Mouse (Mus musculus) neural tube, embryonic 15.5 days (tissue): ENCODE results near the gene Car10. TPM values are rescaled to one million over a fixed set of nuclear protein-coding genes. Genes with fewer than 3 reads are reported as not detected.

Source experiments
- ATAC-seq: fragments of 200-750 bp; cut with Nextera tagmentation; 2 replicates; pipeline ENCODE4 v1.8.0; 2017; ENCODE audit warnings: mild to moderate bottlenecking, moderate TSS enrichment, moderate library complexity; ENCODE audit not compliant: low FRiP score
- H3K27ac ChIP-seq: fragments of 300-500 bp; sonication (generic); replicated peaks from 2 replicates; pipeline ENCODE4 v1.5.1; 2015; ENCODE audit warnings: mild to moderate bottlenecking, inconsistent platforms
- H3K27me3 ChIP-seq: fragments of 300-500 bp; sonication (generic); replicated peaks from 2 replicates; pipeline ENCODE4 v1.6.1; 2015; ENCODE audit warnings: inconsistent platforms
- H3K36me3 ChIP-seq: fragments of 300-500 bp; sonication (generic); 2 replicates; pipeline ENCODE4 v1.6.1; 2015; ENCODE audit warnings: inconsistent platforms
- H3K4me1 ChIP-seq: fragments of 300-500 bp; sonication (generic); 2 replicates; pipeline ENCODE4 v1.6.1; 2015; ENCODE audit warnings: inconsistent platforms
- H3K4me2 ChIP-seq: fragments of 300-500 bp; sonication (generic); 2 replicates; pipeline ENCODE4 v1.6.1; 2015; ENCODE audit warnings: inconsistent platforms, mild to moderate bottlenecking, moderate library complexity
- H3K4me3 ChIP-seq: fragments of 300-500 bp; sonication (generic); replicated peaks from 2 replicates; pipeline ENCODE4 v1.5.1; 2015; ENCODE audit warnings: mild to moderate bottlenecking, inconsistent platforms
- H3K9ac ChIP-seq: fragments of 300-500 bp; sonication (generic); replicated peaks from 2 replicates; pipeline ENCODE4 v1.6.1; 2015; ENCODE audit warnings: mild to moderate bottlenecking, inconsistent platforms
- H3K9me3 ChIP-seq: fragments of 300-500 bp; sonication (generic); replicated peaks from 2 replicates; pipeline ENCODE4 v1.6.1; 2016; ENCODE audit warnings: inconsistent platforms
- whole genome bisulfite sequencing: fragments of 180-500 bp; shearing (Covaris S2); methylation state at CpG from one replicate; pipeline ENCODE4 v1.1.7; 2015; ENCODE audit warnings: mixed read lengths; 5-methylcytosine and 5-hydroxymethylcytosine counted together
- polyA plus RNA-seq: library from polyadenylated mRNA; unstranded; fragments of >200 nt; fragmentation: Nextera tagmentation; extraction: Ambion mirVana; gene quantifications from 2 replicates; pipeline ENCODE4 v1.2.1, GENCODE M21; 2015

Gene Car10
- polyA plus RNA-seq, 1 experiment from 2014 or later: 69.1 TPM

- no peaks in the 10 kb centered on the region for H3K9me3 ChIP-seq
- no peak overlapping the region for H3K4me3 ChIP-seq
- H3K27ac ChIP-seq: no peak overlapping the region
- WGBS: 9% methylated on average over 3 of the region's 3 CpGs
- H3K4me2 ChIP-seq: no peak overlapping the region
- no peak for ATAC-seq
- H3K9ac ChIP-seq: no peak overlapping the region
- peaks cover 4% of the 10 kb centered on the region; the same call in 1 of the 2 replicates for H3K4me1 ChIP-seq
- no peaks in the 10 kb centered on the region for H3K36me3 ChIP-seq
- H3K27me3 ChIP-seq: no peaks in the 10 kb centered on the region
Observed at GRCm38 (mm10) chr11:93550908-93551307, 453.1 kb downstream of the Car10 start.

GRCm38 (mm10) chr11:93559118-93559517 lies 461.3 kb downstream of the Car10 start:
- Histone ChIP-seq H3K9ac (no peak overlapping the region), H3K4me1 (peaks cover 17% of the 10 kb centered on the region), H3K36me3 (no peaks in the 10 kb centered on the region), H3K4me3 (no peak overlapping the region), H3K4me2 (no peak overlapping the region), H3K9me3 (no peaks in the 10 kb centered on the region), H3K27me3 (no peaks in the 10 kb centered on the region), H3K27ac (peak overlapping the region; percentile 23; the same call in 1 of the 2 replicates)
- 83% methylated on average over 3 of the region's 3 CpGs for WGBS
- no peak for ATAC-seq

GRCm38 (mm10) chr11:93560570-93560969 lies 462.7 kb downstream of the Car10 start:
- Histone ChIP-seq H3K9me3 (no peaks in the 10 kb centered on the region), H3K27me3 (no peaks in the 10 kb centered on the region), H3K4me3 (no peak overlapping the region), H3K4me2 (peak overlapping the region; percentile 12; the same call in 1 of the 2 replicates), H3K27ac (peak overlapping the region; percentile 72), H3K36me3 (no peaks in the 10 kb centered on the region), H3K9ac (no peak overlapping the region), H3K4me1 (peaks cover 17% of the 10 kb centered on the region)
- peak; percentile 82 for ATAC-seq
- WGBS: 17% methylated on average over 7 of the region's 7 CpGs

- Histone ChIP-seq H3K27ac (peak overlapping the region; percentile 72; the same call in 1 of the 2 replicates), H3K36me3 (no peaks in the 10 kb centered on the region), H3K9ac (no peak overlapping the region), H3K4me1 (peaks cover 17% of the 10 kb centered on the region), H3K27me3 (no peaks in the 10 kb centered on the region), H3K4me3 (no peak overlapping the region), H3K4me2 (no peak overlapping the region), H3K9me3 (no peaks in the 10 kb centered on the region)
- ATAC-seq: no peak
Observed at GRCm38 (mm10) chr11:93562330-93562865, 464.6 kb downstream of the Car10 start.

GRCm38 (mm10) chr11:93565756-93566155 lies 467.9 kb downstream of the Car10 start:
- Histone ChIP-seq H3K9me3 (no peaks in the 10 kb centered on the region), H3K36me3 (no peaks in the 10 kb centered on the region), H3K4me3 (no peak overlapping the region), H3K27me3 (no peaks in the 10 kb centered on the region), H3K4me2 (no peak overlapping the region), H3K9ac (no peak overlapping the region), H3K4me1 (peaks cover 6% of the 10 kb centered on the region), H3K27ac (no peak overlapping the region)
- ATAC-seq: no peak
- 75% methylated on average over 3 of the region's 3 CpGs for WGBS

GRCm38 (mm10) chr11:93571917-93572641 lies 474.3 kb downstream of the Car10 start:
- Histone ChIP-seq H3K4me2 (no peak overlapping the region), H3K27ac (no peak overlapping the region), H3K4me3 (no peak overlapping the region), H3K4me1 (no peaks in the 10 kb centered on the region), H3K9ac (no peak overlapping the region), H3K27me3 (no peaks in the 10 kb centered on the region), H3K9me3 (no peaks in the 10 kb centered on the region), H3K36me3 (no peaks in the 10 kb centered on the region)
- 76% methylated on average over 11 of the region's 11 CpGs for WGBS
- no peak for ATAC-seq

GRCm38 (mm10) chr11:93577441-93577840 lies 479.6 kb downstream of the Car10 start:
- no peak overlapping the region for H3K27ac ChIP-seq
- no peak for ATAC-seq
- H3K36me3 ChIP-seq: 0 out of 2 replicates have a peak, but pooled peaks cover 3% of the 10 kb centered on the region
- no peak overlapping the region for H3K4me3 ChIP-seq
- no peaks in the 10 kb centered on the region for H3K9me3 ChIP-seq
- H3K4me1 ChIP-seq: no peaks in the 10 kb centered on the region
- no peak overlapping the region for H3K4me2 ChIP-seq
- H3K27me3 ChIP-seq: no peaks in the 10 kb centered on the region
- 90% methylated on average over 2 of the region's 2 CpGs for WGBS
- H3K9ac ChIP-seq: no peak overlapping the region

GRCm38 (mm10) chr11:93579626-93580025 lies 481.8 kb downstream of the Car10 start:
- Histone ChIP-seq H3K9me3 (no peaks in the 10 kb centered on the region), H3K9ac (no peak overlapping the region), H3K4me2 (no peak overlapping the region), H3K4me3 (no peak overlapping the region), H3K36me3 (0 out of 2 replicates have a peak, but pooled peaks cover 3% of the 10 kb centered on the region), H3K27ac (no peak overlapping the region), H3K27me3 (no peaks in the 10 kb centered on the region), H3K4me1 (no peaks in the 10 kb centered on the region)
- WGBS: 91% methylated on average over 1 of the region's 1 CpGs
- ATAC-seq: no peak

GRCm38 (mm10) chr11:93581326-93581725 lies 483.5 kb downstream of the Car10 start:
- Histone ChIP-seq H3K36me3 (0 out of 2 replicates have a peak, but pooled peaks cover 3% of the 10 kb centered on the region), H3K27me3 (no peaks in the 10 kb centered on the region), H3K4me2 (no peak overlapping the region), H3K9ac (no peak overlapping the region), H3K27ac (no peak overlapping the region), H3K9me3 (no peaks in the 10 kb centered on the region), H3K4me3 (no peak overlapping the region), H3K4me1 (no peaks in the 10 kb centered on the region)
- no peak for ATAC-seq
- WGBS: 49% methylated on average over 4 of the region's 4 CpGs

GRCm38 (mm10) chr11:93587788-93588187 lies 490.0 kb downstream of the Car10 start:
- Histone ChIP-seq H3K4me2 (no peak overlapping the region), H3K27me3 (no peaks in the 10 kb centered on the region), H3K4me3 (no peak overlapping the region), H3K4me1 (no peaks in the 10 kb centered on the region), H3K36me3 (no peaks in the 10 kb centered on the region), H3K9ac (no peak overlapping the region), H3K9me3 (no peaks in the 10 kb centered on the region), H3K27ac (no peak overlapping the region)
- ATAC-seq: no peak
- whole genome bisulfite sequencing: 87% methylated on average over 4 of the region's 4 CpGs

- no peaks in the 10 kb centered on the region for H3K4me1 ChIP-seq
- no peak overlapping the region for H3K4me2 ChIP-seq
- no peak overlapping the region for H3K9ac ChIP-seq
- no peak for ATAC-seq
- no peaks in the 10 kb centered on the region for H3K36me3 ChIP-seq
- WGBS: 86% methylated on average over 3 of the region's 3 CpGs
- H3K9me3 ChIP-seq: no peaks in the 10 kb centered on the region
- no peaks in the 10 kb centered on the region for H3K27me3 ChIP-seq
- H3K27ac ChIP-seq: no peak overlapping the region
- no peak overlapping the region for H3K4me3 ChIP-seq
Observed at GRCm38 (mm10) chr11:93590652-93591051, 492.8 kb downstream of the Car10 start.

- H3K27ac ChIP-seq: no peak overlapping the region
- no peak overlapping the region for H3K4me2 ChIP-seq
- H3K9me3 ChIP-seq: no peaks in the 10 kb centered on the region
- 0 out of 2 replicates have a peak, but pooled peaks cover 1% of the 10 kb centered on the region for H3K36me3 ChIP-seq
- H3K4me1 ChIP-seq: no peaks in the 10 kb centered on the region
- no peak overlapping the region for H3K9ac ChIP-seq
- no peaks in the 10 kb centered on the region for H3K27me3 ChIP-seq
- 28% methylated on average over 2 of the region's 2 CpGs for WGBS
- H3K4me3 ChIP-seq: no peak overlapping the region
- ATAC-seq: no peak
Observed at GRCm38 (mm10) chr11:93594033-93594432, 496.2 kb downstream of the Car10 start.
